Mouse (Mus musculus) cerebellum, adult 2 months (tissue): ENCODE measurements around the gene Dok7. TPM values are rescaled to one million over a fixed set of nuclear protein-coding genes. Genes with fewer than 3 reads are reported as not detected.

Experiments used
- DNase-seq, 2 experiments: peaks; one replicate each; pipeline ENCODE4 v3.0.0; 2021
- H3K27ac ChIP-seq: fragments of 200-500 bp; 2 replicates; pipeline ENCODE4 v1.5.1; 2012; ENCODE audit warnings: low read length, control low read depth, inconsistent platforms; ENCODE audit not compliant: insufficient read depth
- H3K27me3 ChIP-seq: fragments of 200-500 bp; 2 replicates; pipeline ENCODE4 v1.6.1; 2012; ENCODE audit warnings: inconsistent platforms, mild to moderate bottlenecking, low read length, moderate library complexity; ENCODE audit not compliant: control insufficient read depth, insufficient read depth
- H3K4me1 ChIP-seq: fragments of 200-500 bp; 2 replicates; pipeline ENCODE4 v1.6.1; 2011; ENCODE audit warnings: low read length; ENCODE audit not compliant: control insufficient read depth, insufficient read depth
- H3K4me3 ChIP-seq: fragments of 200-500 bp; replicated peaks from 2 replicates; pipeline ENCODE3; 2011; ENCODE audit warnings: mild to moderate bottlenecking, low read depth, low read length, control low read depth; ENCODE audit not compliant: insufficient read depth
- CTCF ChIP-seq: fragments of 200-500 bp; IDR thresholded peaks from 2 replicates; pipeline ENCODE4 v1.5.1; 2011; ENCODE audit warnings: low read depth, mild to moderate bottlenecking, control low read depth, low read length, moderate library complexity, borderline replicate concordance; ENCODE audit not compliant: insufficient read depth
- POLR2A ChIP-seq: fragments of 200-500 bp; IDR thresholded peaks from 2 replicates; pipeline ENCODE4 v1.6.1; 2011; ENCODE audit warnings: low read length, control low read depth, borderline replicate concordance; ENCODE audit not compliant: insufficient read depth
- WGBS: fragments of 180-500 bp; shearing (Covaris S2); methylation state at CpG from one replicate; pipeline ENCODE4 v1.1.7; 2018; 5-methylcytosine and 5-hydroxymethylcytosine counted together
- polyA plus RNA-seq: library from polyadenylated mRNA; depleted of rRNA; stranded (reverse); fragments of >200 nt; gene quantifications from 2 replicates; pipeline ENCODE4 v1.2.3, GENCODE M21; 2012; rRNA removed

Gene Dok7
- polyA plus RNA-seq: 17.3 and 19.0 TPM in 2 replicates

GRCm38 (mm10) chr5:35056604-35057432, at the start of gene Dok7:
Gene Dok7, plus strand, starts transcription at chr5:35056766.
- peak within 1 kb of the TSS; percentile 77 for H3K4me3 ChIP-seq
- H3K27ac ChIP-seq: peak within 1 kb of the TSS; percentile 37; the same call in 1 of the 2 replicates
- peak; percentile 59 to 74 for DNase-seq
- TF ChIP-seq POLR2A (peak; percentile 22; the same call in 1 of the 2 replicates), CTCF (0 out of 2 replicates have a peak, but pooled peaks have one; percentile 4)
- under 1% methylated on average over 74 of the region's 74 CpGs for WGBS
- peaks cover 6% of the 10 kb centered on the region for H3K4me1 ChIP-seq
- H3K27me3 ChIP-seq: no peaks in the 10 kb centered on the region

GRCm38 (mm10) chr5:35009163-35009562, 47.4 kb upstream of the Dok7 start:
- no peak overlapping the region for H3K4me3 ChIP-seq
- TF ChIP-seq CTCF (no peak), POLR2A (no peak)
- DNase-seq: no peak
- H3K27ac ChIP-seq: no peak overlapping the region
- H3K4me1 ChIP-seq: no peaks in the 10 kb centered on the region
- 78% methylated on average over 4 of the region's 4 CpGs for WGBS
- H3K27me3 ChIP-seq: no peaks in the 10 kb centered on the region

- no peak for DNase-seq
- Histone ChIP-seq H3K4me1 (no peaks in the 10 kb centered on the region), H3K27me3 (no peaks in the 10 kb centered on the region), H3K4me3 (no peak overlapping the region), H3K27ac (no peak overlapping the region)
- TF ChIP-seq CTCF (no peak), POLR2A (no peak)
- 44% methylated on average over 5 of the region's 5 CpGs for WGBS
Measured at GRCm38 (mm10) chr5:35010656-35011055, 45.9 kb upstream of the Dok7 start.

GRCm38 (mm10) chr5:35011156-35011923, 45.2 kb upstream of the Dok7 start:
- no peak overlapping the region for H3K27ac ChIP-seq
- TF ChIP-seq POLR2A (no peak), CTCF (no peak)
- H3K4me3 ChIP-seq: no peak overlapping the region
- WGBS: 51% methylated on average over 6 of the region's 6 CpGs
- H3K27me3 ChIP-seq: no peaks in the 10 kb centered on the region
- no peak for DNase-seq
- no peaks in the 10 kb centered on the region for H3K4me1 ChIP-seq

GRCm38 (mm10) chr5:35014036-35014435, 42.5 kb upstream of the Dok7 start:
- no peak for TF ChIP-seq POLR2A
- TF ChIP-seq CTCF: no peak
- H3K27ac ChIP-seq: no peak overlapping the region
- 46% methylated on average over 6 of the region's 6 CpGs for WGBS
- H3K4me1 ChIP-seq: no peaks in the 10 kb centered on the region
- H3K27me3 ChIP-seq: no peaks in the 10 kb centered on the region
- H3K4me3 ChIP-seq: no peak overlapping the region
- DNase-seq: no peak

GRCm38 (mm10) chr5:35019673-35020300, 36.8 kb upstream of the Dok7 start:
- WGBS: 82% methylated on average over 9 of the region's 9 CpGs
- no peaks in the 10 kb centered on the region for H3K4me1 ChIP-seq
- no peak overlapping the region for H3K4me3 ChIP-seq
- no peak overlapping the region for H3K27ac ChIP-seq
- no peaks in the 10 kb centered on the region for H3K27me3 ChIP-seq
- TF ChIP-seq POLR2A (no peak), CTCF (no peak)
- DNase-seq: no peak

GRCm38 (mm10) chr5:35020410-35021241, 35.9 kb upstream of the Dok7 start:
- TF ChIP-seq CTCF (no peak), POLR2A (no peak)
- 83% methylated on average over 9 of the region's 9 CpGs for WGBS
- H3K27me3 ChIP-seq: no peaks in the 10 kb centered on the region
- no peak overlapping the region for H3K27ac ChIP-seq
- no peaks in the 10 kb centered on the region for H3K4me1 ChIP-seq
- no peak overlapping the region for H3K4me3 ChIP-seq
- no peak for DNase-seq
